Mouse (Mus musculus) embryo, embryonic 9.5 days (tissue): ENCODE data around the gene Tgfbr3l.
A peak's percentile ranks its signal among the peaks of the same experiment; 100 is the strongest.

Source experiments
- DNase-seq: peaks from one replicate; pipeline ENCODE4 v3.0.0-alpha.2; 2017; ENCODE audit errors: extremely low spot score

Tgfbr3l gene

DNA sequence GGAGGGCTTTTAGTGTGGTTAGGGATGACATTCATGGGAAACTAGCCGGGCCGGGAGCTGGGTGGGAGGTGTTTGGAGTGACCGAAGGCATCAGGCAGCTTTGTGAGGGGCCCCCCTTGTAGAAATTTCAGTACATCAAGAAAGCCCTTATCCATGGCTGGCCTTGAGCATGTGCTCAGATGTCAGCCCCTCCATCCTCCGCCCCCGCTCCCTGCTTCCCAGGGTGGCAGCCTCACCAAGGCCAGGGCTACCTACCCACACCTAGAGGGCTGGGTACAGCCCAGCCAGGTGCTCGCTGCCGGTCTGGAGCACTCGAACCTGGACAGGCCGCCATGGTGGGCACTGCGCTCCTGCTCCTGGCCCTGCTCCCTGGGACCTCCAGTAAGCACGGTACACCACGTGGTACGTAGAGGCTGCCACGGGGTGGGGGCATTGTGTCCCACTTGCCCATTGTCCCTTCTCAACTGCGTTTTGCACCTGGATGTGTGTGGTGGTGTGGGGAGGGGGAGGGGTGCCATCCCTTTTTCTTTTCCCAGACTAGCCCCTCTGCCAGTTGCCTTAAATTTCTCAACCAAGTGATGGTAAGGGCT lies at the start of gene Tgfbr3l:
TSS of gene Tgfbr3l (plus strand) at position 264 of the 590 bp plus-strand sequence.
- DNase-seq = no peak

DNA sequence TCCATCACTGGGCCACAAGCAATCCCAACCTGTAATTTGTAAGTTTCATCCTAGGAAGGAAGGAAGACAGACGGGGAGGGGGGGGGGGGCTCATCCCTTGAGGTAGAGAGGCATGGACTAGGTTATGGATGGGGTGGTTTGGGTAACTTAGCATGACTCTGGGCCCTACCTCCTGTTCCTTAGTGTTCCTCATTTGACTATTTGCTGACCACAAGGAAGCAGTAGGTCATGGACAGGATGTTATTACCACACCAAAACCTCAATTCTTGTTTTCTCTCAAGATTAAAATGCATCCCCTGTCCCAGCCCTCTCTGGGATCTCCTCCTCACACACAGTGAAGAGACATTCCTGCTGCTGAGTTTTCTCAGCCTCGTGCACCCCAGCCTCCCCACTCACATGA lies 46.7 kb upstream of the Tgfbr3l start:
- DNase-seq = no peak

DNA sequence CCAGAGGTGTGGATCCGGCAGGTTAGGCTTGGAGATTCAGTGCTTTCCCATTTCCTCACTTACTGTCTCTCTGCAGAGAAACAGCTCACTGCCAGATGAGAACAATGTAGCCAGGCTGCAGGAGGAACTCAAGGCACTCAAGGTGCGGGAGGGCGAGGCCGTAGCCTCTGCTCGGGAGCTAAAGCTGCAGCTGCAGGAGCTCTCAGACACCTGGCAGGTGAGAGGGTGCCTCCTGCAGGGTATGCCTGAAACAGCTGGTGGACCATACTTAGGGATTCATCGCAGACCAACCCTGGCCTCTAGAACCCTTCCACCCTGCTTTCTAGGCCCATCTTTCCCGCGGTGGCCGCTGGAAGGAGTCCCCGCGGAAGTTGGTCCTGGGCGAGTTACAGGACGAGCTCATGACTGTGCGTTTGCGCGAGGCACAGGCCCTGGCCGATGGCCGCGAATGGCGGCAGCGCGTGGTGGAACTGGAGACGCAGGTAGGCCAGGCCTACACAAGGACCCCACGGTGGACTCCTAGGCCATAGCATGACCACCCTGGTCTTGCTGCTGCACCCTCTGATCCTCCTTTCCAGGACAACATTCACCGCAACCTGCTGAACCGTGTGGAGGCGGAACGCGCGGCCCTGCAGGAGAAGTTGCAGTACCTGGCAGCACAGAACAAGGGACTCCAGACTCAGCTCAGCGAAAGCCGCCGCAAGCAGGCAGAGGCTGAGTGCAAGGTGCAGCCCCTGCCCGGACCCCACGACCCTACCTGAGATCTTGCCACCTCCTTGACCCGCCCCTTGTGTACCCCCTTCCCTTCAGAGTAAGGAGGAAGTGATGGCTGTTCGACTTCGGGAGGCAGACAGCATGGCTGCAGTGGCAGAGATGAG lies 42.5 kb upstream of the Tgfbr3l start:
- DNase-seq = no peak

DNA sequence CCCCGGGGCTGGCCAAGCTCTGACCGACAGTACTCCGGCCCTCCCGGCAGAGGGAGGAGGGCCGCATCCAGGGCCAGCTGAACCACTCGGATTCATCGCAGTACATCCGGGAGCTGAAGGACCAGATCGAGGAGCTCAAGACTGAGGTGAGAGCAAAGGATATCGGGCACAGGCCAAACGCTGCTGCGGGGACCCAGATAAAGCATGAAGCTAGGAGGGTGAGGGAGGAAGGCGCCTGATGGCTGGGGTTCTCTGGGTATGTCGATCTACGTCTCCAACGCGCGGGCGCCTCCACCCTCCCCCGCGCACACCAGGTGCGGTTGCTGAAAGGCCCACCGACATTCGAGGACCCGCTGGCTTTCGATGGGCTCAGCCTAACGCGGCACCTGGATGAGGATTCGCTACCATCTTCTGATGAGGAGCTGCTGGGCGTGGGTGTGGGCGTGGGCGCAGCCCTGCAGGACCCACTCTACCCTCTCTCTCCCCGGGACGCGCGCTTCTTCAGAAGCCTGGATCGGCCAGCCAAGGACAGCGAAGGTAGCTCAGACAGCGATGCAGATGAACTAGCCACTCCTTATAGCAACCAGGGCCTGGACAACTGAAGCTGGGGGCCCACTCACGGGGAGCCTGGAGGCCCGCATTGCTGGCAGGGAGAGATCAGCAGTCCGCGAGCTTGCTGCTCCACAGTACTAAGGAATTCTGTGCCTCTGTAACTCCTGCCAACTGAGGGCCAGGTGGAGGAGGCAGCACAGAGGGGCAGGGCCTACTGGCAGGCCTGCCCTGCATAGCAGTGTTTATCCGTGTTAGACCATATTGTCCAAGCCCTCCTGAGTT lies 41.6 kb upstream of the Tgfbr3l start:
- DNase-seq = no peak

DNA sequence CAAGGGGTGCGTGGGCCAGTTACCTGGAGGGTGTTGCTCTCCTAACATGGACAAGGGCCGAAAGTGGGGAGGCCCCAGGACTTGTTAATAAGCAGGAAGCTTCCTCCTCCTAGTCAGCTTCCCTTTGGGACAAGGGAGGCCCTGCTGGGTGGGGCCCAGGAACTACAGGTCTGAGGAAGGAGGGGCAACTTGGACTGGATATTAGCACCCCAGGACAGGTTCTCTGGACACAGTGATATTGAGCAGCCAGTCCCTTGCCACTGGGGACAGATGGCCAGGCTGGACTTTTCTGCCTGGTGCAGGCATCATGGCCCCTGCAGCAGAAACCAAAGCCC lies 41.0 kb upstream of the Tgfbr3l start:
- DNase-seq = no peak

DNA sequence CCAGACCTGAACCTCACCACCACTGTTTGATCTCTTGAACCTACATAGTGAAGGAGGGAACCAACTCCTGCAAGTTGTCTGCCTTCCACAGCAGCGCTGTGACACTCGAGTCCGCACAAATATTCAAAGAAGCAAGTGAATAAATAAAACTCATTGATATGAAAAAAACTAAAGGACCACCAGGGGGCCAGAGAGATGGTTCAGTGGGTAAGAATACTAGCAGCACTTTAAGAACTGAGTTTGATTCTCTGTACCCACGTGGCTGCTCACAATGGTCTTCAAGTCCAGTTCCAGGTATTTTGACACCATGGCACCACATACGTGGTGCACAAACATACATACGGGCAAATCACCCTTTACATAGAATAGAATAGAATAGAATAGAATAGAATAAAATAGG lies 36.9 kb upstream of the Tgfbr3l start:
- DNase-seq = no peak

DNA sequence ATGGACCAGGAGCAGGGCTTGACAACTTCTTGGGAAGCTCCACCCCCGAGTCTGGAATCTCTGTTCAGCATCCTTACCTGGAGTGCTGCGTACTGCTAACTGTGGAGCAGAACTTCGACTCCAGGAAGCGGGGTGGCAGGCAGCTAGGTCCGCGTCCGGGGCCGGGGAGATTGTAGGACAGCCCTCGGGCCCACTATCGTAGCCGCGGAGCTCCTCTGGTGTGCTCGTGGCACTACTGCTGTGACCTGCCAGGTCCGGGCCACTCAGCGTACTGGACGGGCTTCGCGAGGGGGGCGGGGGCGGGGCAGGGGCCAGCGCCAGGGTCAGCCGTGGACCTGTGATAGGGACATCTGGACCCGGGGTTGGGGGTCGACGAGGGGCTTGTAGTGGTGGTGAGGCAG lies 35.2 kb upstream of the Tgfbr3l start:
- DNase-seq = no peak

DNA sequence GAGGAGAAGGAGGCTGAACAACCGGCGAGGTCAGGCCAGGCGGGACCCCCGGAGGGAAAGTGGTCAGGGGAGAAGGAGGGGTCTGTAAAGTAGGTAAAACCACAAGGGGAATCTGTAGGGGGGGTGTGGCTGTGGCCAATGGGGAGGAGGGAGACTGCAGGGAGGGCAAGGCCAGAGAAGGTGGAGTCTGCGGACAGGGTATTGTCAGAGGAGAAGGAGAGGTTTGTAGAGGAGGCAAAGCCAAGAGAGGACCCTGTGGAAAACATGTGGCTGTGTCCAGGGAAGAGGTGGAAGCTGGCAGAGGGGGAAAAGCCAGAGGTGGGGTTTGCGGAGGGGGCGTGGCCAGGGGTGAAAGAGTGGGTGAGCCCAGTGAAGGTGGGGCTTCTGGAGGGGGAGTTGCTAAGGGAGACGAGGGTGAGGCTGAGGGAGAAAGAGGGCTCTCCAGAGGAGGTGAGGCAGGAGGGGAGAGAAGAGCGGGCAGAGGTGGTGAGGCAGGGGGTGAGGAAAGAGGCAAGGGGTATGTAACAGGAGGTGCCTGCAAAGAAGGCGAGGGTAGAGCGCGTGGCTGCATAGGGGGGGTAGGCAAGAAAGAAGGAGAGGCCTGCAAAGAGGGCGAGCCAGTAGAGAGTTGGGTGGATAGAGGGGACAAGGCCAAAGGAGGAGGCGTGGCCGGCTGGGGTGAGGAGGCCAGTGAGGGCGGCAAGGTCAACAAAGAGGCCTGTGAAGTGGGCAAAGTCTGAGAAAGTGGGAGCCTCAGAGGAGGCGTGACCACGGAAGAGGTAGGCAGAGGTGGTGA lies 34.6 kb upstream of the Tgfbr3l start:
- peak; percentile 75 for DNase-seq

DNA sequence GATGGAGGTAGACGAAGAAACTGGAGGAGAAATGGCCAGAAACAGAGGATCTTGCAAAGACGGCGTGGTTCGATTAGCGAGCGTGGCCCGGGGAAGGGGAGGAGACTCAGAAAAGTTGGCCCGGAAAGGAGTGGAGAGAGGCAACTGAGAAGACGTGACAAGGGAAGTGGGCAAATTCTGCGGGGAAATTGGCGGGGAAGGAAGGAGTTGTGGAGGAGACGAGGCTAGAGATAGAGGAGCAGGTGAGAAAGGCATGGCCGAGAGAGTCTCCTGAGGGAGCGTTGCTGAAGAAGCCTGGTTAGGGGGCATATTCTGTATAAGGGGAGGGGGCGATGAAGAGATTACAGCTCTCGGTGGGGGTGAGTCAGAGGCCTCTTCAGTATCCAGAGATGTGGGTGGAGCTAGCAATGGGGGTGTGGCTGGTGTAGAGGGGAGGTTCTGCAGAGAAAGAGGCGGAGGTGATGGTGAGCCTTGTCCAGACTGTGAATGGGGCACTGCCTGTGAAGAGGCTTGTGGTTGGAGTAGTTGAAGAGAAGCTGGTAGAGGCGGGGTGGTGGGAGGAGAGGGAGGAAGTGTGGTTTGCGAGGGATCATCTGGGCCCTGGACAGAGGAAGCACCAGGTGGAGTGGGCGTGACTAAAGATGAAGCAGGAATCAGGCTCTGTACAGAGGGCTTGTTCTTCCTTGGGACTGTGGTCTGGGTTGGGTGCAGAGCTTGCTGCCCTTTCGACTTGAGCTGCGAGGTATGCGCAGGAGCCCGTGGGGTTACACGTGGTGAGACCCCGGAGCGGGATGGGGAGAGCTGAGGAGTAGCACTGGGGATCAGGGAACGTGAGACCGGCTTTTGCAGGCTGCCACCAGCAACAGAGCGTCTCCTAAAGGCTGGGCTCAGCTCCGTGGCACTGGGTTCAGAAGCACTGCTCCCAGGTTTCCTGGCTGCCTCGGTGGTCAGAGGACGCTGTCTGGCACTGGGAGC lies 33.7 kb upstream of the Tgfbr3l start:
- DNase-seq = peak; percentile 71

DNA sequence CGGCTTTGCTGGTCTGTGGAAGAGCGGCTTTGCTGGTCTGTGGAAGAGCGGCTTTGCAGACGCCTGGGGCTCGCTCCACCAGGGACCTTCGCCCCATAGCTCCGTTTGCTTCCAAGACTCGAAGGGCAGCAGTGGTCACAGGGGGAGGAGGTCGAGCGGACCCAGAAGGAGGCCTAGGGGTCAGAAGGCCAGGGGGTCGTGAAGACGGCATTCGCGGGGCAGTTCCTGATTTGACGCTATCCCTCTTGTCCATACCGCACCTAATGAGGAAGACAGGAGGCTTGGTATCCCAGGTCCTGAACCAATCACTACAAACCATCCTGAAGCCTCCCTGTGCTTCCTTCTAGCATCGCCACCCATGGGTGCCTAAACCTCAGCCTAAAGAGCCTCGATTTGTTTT lies 31.7 kb upstream of the Tgfbr3l start:
- DNase-seq = no peak

DNA sequence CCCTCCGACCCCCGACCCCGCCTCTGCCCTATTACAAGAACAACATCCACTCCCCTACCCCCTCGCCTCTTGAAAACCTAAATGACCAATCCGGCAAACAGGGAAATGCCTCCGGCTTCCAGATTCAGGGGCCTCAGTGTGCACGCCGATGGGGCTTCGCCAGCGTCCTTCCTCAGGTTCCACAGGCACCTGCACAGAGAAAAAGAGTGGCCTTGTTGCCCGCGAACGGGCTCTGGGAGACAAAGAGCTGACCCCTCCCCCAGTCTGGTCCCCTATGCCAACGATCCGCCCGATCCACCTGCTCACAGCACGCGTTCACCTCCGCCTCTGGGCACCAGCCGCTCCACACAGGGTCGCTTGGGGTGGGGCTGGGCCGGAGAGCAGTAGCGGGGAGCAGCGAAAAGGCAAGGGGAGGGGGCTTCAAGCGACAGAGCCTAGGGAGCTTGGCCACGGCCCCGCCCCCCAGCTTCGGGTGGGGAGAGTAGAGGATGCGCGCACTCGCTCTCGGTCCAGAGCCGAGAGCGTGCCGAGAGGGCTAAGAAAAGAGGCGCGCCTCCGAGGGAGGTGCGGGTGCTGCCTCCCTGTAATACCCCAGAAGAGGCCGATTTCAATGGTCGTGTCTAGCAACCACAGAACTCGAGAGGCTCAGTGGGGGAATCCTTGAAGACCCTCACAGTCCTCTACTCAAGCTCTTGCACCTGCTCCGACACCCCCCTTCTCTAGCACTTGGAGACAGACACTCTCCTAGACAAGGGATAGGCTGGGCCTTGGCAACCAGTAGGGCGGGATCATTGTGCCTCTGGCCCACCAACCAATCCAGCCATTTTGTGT lies 31.0 kb upstream of the Tgfbr3l start, which contains the start of gene Prr36:
TSS of gene Prr36 (minus strand) at position 669 of the 831 bp plus-strand sequence.
- peak; percentile 69 for DNase-seq

DNA sequence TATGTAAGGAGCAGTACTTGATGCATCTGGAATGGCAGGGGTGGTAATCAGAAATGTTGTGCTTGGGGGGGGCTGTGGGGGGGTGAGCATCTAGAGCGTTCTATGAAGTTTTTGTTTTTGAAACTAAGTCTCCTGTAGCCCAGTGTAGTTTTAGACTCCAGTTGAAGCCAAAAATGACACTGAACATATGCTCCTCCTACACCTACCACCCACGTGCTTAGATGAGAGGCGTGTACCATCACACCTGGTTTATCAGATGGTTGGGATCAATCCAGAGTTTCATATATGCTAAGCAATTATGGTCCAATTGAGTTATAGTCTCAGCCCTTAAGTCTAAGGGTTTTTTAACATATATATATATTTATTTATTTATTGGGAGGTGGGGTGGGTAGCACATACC lies 28.4 kb upstream of the Tgfbr3l start:
- no peak for DNase-seq

DNA sequence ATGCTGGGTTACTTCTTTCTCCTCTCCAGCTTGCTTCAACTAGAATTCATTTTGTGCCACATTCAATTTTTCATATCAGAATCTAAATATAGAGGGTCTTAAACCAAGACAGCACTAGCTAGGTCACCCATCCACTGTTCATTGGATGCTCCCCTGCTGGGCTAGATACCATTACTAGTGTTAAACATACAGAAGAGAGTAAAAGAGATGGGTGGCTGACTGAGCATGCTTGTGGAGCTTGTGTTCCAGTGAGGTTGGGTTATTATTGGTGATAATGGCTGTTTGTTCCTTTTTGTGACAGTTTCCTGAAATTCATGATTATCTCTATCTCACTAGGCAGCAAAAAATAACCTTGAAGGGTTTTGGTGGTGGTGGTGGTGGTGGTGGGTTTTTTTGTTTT lies 26.0 kb upstream of the Tgfbr3l start:
- DNase-seq = no peak

DNA sequence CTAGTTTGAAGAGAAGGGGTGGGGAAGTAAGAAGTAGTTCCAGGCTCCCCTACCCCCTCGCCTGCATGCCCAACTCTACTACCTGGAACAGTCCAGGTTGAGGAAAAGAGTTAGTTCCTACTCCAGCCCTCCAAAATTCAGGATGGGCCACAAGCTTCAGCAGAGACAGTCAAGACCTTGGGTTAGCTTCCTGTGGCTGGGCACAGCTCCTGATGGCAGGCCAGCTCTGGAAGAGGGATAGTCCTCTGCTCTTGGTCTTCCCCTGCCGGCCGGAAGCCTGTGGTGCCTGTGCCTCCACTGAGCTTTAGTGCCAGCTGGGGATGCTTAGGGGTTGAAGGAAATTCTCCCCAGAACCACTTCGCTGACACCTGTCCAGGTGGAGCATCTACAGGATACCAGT lies 21.7 kb upstream of the Tgfbr3l start:
- no peak for DNase-seq

DNA sequence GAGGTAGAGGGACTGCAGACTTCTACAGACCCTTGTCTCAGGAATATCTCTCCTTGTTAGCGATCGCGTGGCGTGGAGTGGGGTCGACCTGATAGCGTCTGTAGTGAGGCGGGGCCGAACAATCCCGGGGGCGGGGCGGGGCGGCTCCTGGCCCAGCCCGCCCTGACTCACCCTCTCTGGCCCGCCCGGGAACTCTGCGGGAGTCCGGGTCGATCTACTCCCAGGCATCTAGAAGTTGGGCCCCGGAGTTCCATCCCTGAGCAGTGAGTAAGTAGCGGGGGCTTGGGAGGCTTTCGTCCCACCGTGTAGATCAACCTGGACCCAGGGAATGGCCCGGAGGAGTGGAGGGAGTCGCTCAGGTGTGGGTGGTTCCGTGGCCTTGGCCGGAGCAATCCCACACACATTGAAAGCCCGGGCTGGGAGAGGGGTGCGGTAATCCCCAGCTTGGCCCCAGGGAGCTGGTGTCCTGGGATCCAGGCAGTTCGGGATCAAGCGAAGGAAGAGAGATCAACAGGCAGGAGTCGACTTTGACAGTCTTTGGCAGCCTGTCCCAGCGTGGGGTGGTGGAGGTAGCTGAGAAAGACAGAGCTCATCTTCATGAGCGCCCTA lies 21.2 kb upstream of the Tgfbr3l start, which contains the start of gene Lrrc8e:
TSS of gene Lrrc8e (plus strand) at position 89 of the 609 bp plus-strand sequence.
- DNase-seq = no peak

DNA sequence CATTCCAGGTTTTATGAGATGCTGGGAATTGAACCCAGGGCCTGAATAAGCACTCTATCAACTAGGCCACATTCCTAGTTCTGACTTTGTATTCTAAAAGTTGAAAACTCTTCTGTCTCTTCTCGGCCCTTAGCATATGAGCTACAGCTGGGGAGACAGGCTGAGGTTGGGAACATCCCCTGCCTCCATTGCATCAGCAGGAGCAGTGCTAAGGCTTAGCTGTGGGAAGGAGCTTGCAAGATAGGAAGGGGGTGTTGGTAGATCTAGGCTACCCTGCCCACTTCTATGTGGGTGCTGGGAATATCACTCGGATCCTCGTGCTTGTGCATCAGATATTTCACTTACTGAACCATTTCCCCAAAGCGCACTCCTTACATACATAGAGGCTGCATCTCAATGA lies 20.1 kb upstream of the Tgfbr3l start:
- no peak for DNase-seq

DNA sequence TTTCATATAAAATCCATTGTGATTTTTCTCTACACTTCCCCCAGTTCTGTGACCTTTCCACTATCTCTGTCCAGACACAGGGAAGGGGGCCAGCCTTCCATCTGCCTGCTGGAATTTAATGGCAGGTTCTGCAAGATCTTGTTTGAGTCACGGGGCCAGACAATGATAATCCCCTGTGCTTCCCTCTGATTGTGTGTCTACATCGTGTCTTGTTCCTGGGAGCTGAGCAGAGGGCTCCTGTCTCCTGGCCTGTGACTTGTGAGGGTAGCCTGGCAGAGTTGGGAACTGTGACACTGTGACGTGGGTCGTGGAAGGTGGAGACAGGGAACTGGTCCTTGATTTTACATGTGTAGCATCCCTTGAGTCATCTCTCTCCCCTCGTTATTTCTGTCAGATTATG lies 18.2 kb upstream of the Tgfbr3l start:
- no peak for DNase-seq

DNA sequence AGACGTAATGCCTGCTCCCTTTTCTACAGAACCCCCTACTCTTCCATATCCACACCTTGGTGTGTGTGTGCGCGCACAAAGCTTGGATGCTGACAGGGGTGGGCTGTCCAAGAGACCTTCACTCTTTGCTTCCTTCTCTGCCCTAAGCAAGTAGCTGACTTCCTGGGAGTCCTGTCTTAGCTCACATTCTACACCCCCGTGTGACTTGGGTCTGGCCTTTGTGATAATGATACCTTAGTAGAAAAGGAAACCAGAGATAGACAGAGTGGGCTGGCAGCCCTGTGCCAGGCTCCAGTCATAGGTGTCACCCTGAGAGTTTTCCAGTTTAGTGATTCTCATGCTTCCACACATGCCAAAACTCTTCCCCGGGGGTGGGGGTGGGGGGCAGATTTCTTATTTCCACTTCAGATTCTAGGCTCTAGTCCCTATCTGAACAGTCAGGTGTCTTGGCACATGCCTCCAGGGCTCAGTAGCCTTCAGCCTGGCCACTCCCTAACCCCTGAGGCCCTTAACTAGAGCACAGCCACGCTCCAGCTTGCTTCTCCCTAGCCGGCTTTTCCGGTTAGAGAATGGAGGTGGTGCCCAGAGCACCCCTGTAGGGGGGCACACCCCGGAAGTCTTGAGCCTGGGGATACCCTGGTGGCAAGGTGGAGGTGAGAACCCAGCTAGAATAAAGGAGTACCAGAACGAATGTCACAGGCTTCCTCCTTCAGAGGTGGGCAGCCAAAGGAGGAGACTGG lies 17.2 kb upstream of the Tgfbr3l start:
- no peak for DNase-seq
